Mouse (Mus musculus): ENCODE measurements around the gene Mad2l2.

- TF ChIP-seq CTCF (IDR thresholded peaks at IDR 0.05; ENCODE audit: low read depth) (peak; percentile 56), EP300 (IDR thresholded peaks at IDR 0.05; ENCODE audit: low read depth) (no peak)
These were observed 14.7 kb upstream of the Mad2l2 start for GRCm38 (mm10) chr4:148115467-148115866.

All from liver, postnatal 0 days (tissue).